Mouse (Mus musculus) forebrain, embryonic 11.5 days (tissue): ENCODE results near the gene Igf2bp1. TPM values are rescaled to one million over a fixed set of nuclear protein-coding genes. Genes with fewer than 3 reads are reported as not detected.
A peak's percentile ranks its signal among the peaks of the same experiment; 100 is the strongest.

ENCODE experiments used
- ATAC-seq: fragments of 200-750 bp; cut with Nextera tagmentation; replicated peaks from 2 replicates; pipeline ENCODE4 v1.8.0; 2017; ENCODE audit warnings: moderate TSS enrichment; ENCODE audit not compliant: low FRiP score
- DNase-seq: peaks from one replicate; pipeline ENCODE4 v3.0.0-alpha.2; 2017; ENCODE audit warnings: low spot score
- H3K27ac ChIP-seq: fragments of 300-500 bp; sonication (generic); 2 replicates; pipeline ENCODE4 v1.5.1; 2014; ENCODE audit warnings: low read depth, low read length
- H3K27me3 ChIP-seq: fragments of 300-500 bp; sonication (generic); 2 replicates; pipeline ENCODE4 v1.6.1; 2014; ENCODE audit warnings: mild to moderate bottlenecking, low read length, mixed read lengths; ENCODE audit not compliant: control insufficient read depth, insufficient read depth
- H3K36me3 ChIP-seq: fragments of 300-500 bp; sonication (generic); 2 replicates; pipeline ENCODE4 v1.6.1; 2014; ENCODE audit warnings: mild to moderate bottlenecking, low read length, moderate library complexity, mixed read lengths; ENCODE audit not compliant: control insufficient read depth, insufficient read depth
- H3K4me1 ChIP-seq: fragments of 300-500 bp; sonication (generic); replicated peaks from 2 replicates; pipeline ENCODE4 v1.6.1; 2014; ENCODE audit warnings: low read length, mixed read lengths; ENCODE audit not compliant: control insufficient read depth, insufficient read depth
- H3K4me2 ChIP-seq: fragments of 300-500 bp; sonication (generic); 2 replicates; pipeline ENCODE4 v1.6.1; 2014; ENCODE audit warnings: low read depth, mild to moderate bottlenecking, low read length, moderate library complexity, mixed read lengths; ENCODE audit not compliant: severe bottlenecking
- H3K4me3 ChIP-seq: fragments of 300-500 bp; sonication (generic); 2 replicates; pipeline ENCODE4 v1.5.1; 2014; ENCODE audit warnings: low read depth, low read length
- H3K9ac ChIP-seq: fragments of 300-500 bp; sonication (generic); 2 replicates; pipeline ENCODE4 v1.6.1; 2014; ENCODE audit warnings: low read length
- H3K9me3 ChIP-seq: fragments of 300-500 bp; sonication (generic); 2 replicates; pipeline ENCODE4 v1.6.1; 2016; ENCODE audit warnings: low read length, mixed read lengths; ENCODE audit not compliant: control insufficient read depth
- WGBS: fragments of 180-500 bp; shearing (Covaris S2); extraction: QIAGEN DNeasy Blood & Tissue Kit; methylation state at CpG from one replicate; pipeline ENCODE4 v1.1.7; 2014; 5-methylcytosine and 5-hydroxymethylcytosine counted together
- polyA plus RNA-seq: library from polyadenylated mRNA; unstranded; fragments of >200 nt; fragmentation: Nextera tagmentation; extraction: Ambion mirVana; gene quantifications from 2 replicates; pipeline ENCODE4 v1.2.1, GENCODE M21; 2014

Gene Igf2bp1
- polyA plus RNA-seq, 1 experiment from 2014 or later: 109 TPM

- no peak for DNase-seq
- Histone ChIP-seq H3K27ac (peak overlapping the region; percentile 41; the same call in 1 of the 2 replicates), H3K4me3 (no peak overlapping the region), H3K27me3 (no peaks in the 10 kb centered on the region), H3K4me2 (no peak overlapping the region), H3K36me3 (no peaks in the 10 kb centered on the region; the same call in 1 of the 2 replicates), H3K9me3 (no peaks in the 10 kb centered on the region), H3K4me1 (peaks cover 38% of the 10 kb centered on the region), H3K9ac (no peak overlapping the region)
- WGBS: 76% methylated on average over 6 of the region's 6 CpGs
- no peak for ATAC-seq
Observed at GRCm38 (mm10) chr11:95987854-95988447, 17.8 kb downstream of the Igf2bp1 start.

DNA sequence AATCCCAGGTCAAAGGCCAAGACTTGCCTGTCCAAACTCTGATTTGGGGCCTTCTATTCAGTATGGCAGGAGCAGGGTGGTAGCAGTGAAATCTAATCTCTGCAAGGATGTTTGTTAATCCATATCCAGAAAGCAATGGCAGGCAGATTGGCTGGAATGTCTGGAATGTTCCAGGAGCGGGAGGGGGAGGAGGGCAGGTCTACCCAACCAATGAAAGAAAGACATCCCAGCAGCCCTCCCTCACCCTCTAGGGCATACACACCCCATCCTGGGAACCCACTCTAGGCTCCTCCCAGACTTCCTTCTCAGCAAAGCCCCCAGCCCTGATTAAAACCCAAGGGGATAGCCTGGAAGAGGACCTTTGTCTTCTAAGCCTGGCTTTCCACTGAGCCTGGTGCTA is 23.3 kb downstream of the Igf2bp1 start:
- Histone ChIP-seq H3K27ac (no peak overlapping the region), H3K9ac (no peak overlapping the region), H3K27me3 (no peaks in the 10 kb centered on the region), H3K4me3 (no peak overlapping the region), H3K36me3 (no peaks in the 10 kb centered on the region; the same call in 1 of the 2 replicates), H3K4me1 (peaks cover 7% of the 10 kb centered on the region; the same call in 1 of the 2 replicates), H3K4me2 (no peak overlapping the region), H3K9me3 (no peaks in the 10 kb centered on the region)
- peak; percentile 65 for DNase-seq
- 25% methylated on average over 1 of the region's 1 CpGs for WGBS
- ATAC-seq: no peak

GRCm38 (mm10) chr11:95981804-95982203 is 23.9 kb downstream of the Igf2bp1 start:
- H3K27ac ChIP-seq: peak overlapping the region; percentile 50; the same call in 1 of the 2 replicates
- DNase-seq: no peak
- peaks cover under 1% of the 10 kb centered on the region; the same call in 1 of the 2 replicates for H3K36me3 ChIP-seq
- peaks cover 7% of the 10 kb centered on the region; the same call in 1 of the 2 replicates for H3K4me1 ChIP-seq
- no peak overlapping the region for H3K9ac ChIP-seq
- H3K9me3 ChIP-seq: no peaks in the 10 kb centered on the region
- no peak for ATAC-seq
- H3K27me3 ChIP-seq: no peaks in the 10 kb centered on the region
- WGBS: 79% methylated on average over 12 of the region's 12 CpGs
- H3K4me3 ChIP-seq: no peak overlapping the region
- H3K4me2 ChIP-seq: no peak overlapping the region

DNA sequence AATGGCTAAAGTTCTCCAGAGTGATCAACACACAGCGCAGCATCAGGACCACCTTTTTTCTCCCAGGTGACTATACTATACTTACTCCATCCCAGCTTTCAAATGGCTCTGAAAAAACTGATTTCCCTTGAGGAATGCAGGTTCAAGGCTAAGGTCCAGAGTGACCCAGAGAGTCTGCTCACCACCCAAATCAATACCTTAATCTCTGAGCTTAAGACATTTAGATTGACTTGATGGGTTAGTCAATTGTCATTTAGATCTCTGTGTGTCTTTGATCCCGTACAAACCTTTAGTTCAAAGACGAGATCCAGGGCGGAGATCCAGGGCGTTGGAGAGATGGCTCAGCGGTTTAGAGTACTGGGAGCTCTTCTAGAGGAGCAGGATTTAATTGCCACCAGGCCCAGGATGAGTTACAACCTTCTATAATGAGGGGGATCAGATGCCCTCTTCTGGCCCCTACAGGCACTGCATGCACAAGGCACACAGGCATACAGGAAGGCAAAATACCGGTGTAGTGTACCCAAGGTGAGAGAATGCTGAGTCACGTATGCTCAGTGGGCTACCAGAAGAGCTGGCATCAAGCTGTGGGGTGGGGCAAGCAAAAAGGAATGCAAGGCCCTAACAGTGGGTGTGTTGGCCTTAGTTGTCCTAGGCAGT is 24.9 kb downstream of the Igf2bp1 start:
- Histone ChIP-seq H3K9ac (no peak overlapping the region), H3K4me3 (no peak overlapping the region), H3K9me3 (no peaks in the 10 kb centered on the region), H3K36me3 (peaks cover 3% of the 10 kb centered on the region; the same call in 1 of the 2 replicates), H3K27ac (no peak overlapping the region), H3K4me1 (peaks cover 7% of the 10 kb centered on the region; the same call in 1 of the 2 replicates), H3K4me2 (no peak overlapping the region), H3K27me3 (no peaks in the 10 kb centered on the region)
- 68% methylated on average over 8 of the region's 8 CpGs for WGBS
- peak; percentile 75 for DNase-seq
- peak; percentile 36; the same call in 1 of the 2 replicates for ATAC-seq

GRCm38 (mm10) chr11:95978487-95978886 is 27.3 kb downstream of the Igf2bp1 start:
- Histone ChIP-seq H3K27ac (no peak overlapping the region), H3K4me2 (no peak overlapping the region), H3K4me3 (no peak overlapping the region), H3K9ac (no peak overlapping the region), H3K9me3 (no peaks in the 10 kb centered on the region), H3K4me1 (peaks cover 6% of the 10 kb centered on the region; the same call in 1 of the 2 replicates), H3K36me3 (peaks cover 10% of the 10 kb centered on the region; the same call in 1 of the 2 replicates), H3K27me3 (no peaks in the 10 kb centered on the region)
- no peak for DNase-seq
- WGBS: 84% methylated on average over 3 of the region's 3 CpGs
- no peak for ATAC-seq

GRCm38 (mm10) chr11:95976290-95976689 is 29.4 kb downstream of the Igf2bp1 start:
- no peak overlapping the region for H3K9ac ChIP-seq
- no peaks in the 10 kb centered on the region for H3K4me1 ChIP-seq
- no peak for ATAC-seq
- 87% methylated on average over 2 of the region's 2 CpGs for WGBS
- H3K27ac ChIP-seq: no peak overlapping the region
- no peaks in the 10 kb centered on the region for H3K27me3 ChIP-seq
- peaks cover 13% of the 10 kb centered on the region; the same call in 1 of the 2 replicates for H3K36me3 ChIP-seq
- H3K4me3 ChIP-seq: no peak overlapping the region
- H3K4me2 ChIP-seq: no peak overlapping the region
- DNase-seq: peak; percentile 50
- H3K9me3 ChIP-seq: no peaks in the 10 kb centered on the region

DNA sequence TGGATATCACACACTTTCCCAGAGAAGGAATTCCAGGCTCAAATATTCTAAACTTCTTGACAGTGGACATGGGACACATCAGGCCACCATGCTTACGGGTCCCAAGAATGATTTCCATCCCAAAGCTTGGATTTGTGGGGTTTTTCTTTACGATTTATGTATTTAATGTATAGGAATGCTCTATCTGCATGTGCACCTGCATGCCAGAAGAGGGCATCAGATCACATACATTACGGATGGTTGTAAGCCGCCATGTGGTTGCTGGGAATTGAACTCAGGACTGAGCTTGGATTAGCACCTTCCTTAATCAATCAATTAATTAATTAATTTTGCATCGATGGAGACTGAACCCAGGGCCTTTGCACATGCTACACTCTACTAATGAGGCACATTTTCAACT is 30.0 kb downstream of the Igf2bp1 start:
- no peak overlapping the region for H3K4me3 ChIP-seq
- DNase-seq: no peak
- no peak overlapping the region for H3K27ac ChIP-seq
- WGBS: 95% methylated on average over 5 of the region's 5 CpGs
- H3K9ac ChIP-seq: no peak overlapping the region
- no peaks in the 10 kb centered on the region for H3K9me3 ChIP-seq
- no peak for ATAC-seq
- no peaks in the 10 kb centered on the region for H3K27me3 ChIP-seq
- H3K36me3 ChIP-seq: peaks cover 15% of the 10 kb centered on the region; the same call in 1 of the 2 replicates
- no peak overlapping the region for H3K4me2 ChIP-seq
- H3K4me1 ChIP-seq: no peaks in the 10 kb centered on the region

- no peak overlapping the region for H3K27ac ChIP-seq
- 93% methylated on average over 6 of the region's 6 CpGs for WGBS
- H3K4me3 ChIP-seq: no peak overlapping the region
- DNase-seq: peak; percentile 45
- H3K4me2 ChIP-seq: no peak overlapping the region
- no peaks in the 10 kb centered on the region for H3K27me3 ChIP-seq
- no peak for ATAC-seq
- no peak overlapping the region for H3K9ac ChIP-seq
- no peaks in the 10 kb centered on the region for H3K4me1 ChIP-seq
- H3K9me3 ChIP-seq: no peaks in the 10 kb centered on the region
- peaks cover 35% of the 10 kb centered on the region for H3K36me3 ChIP-seq
Observed at GRCm38 (mm10) chr11:95973187-95973586, 32.6 kb downstream of the Igf2bp1 start.
